Comparison of ENCODE assay signal across 8 mouse cellular contexts in the genomic region with DNA sequence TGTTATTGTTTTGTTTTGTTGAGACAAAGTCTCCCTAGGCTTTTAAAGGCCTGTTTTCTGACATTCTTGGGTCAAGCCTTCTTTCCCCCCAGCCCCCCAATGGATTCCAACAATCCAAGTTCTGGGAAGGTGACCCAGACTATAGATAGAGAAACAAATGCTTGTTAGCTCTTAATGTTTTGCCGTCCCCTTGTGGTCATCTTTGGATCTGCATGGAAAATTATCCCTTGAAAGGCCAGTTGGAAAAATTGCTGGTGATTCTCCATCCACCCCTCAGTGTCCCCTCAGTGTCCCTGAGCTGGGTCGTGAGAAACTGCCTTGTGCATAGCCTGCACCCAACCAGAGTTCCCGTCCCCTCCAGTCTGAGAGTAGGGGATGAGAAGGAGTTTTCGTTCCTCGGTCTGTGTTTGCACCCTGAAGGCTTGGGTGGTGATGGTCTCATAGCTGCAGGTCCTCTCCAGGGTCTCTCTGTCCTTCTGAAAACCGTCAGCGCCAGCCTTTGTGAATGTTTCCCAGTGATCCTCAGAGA. TPM values are rescaled to one million over a fixed set of nuclear protein-coding genes. Genes with fewer than 3 reads are reported as not detected.
A peak's percentile ranks its signal among the peaks of the same experiment; 100 is the strongest.
DNase-seq lines count a peak whose midpoint lies in the region; ATAC-seq and TF ChIP-seq lines count a peak whose summit lies in the region.

No protein-coding gene starts in this region.

- TF ChIP-seq CTCF in stomach, postnatal 0 days (IDR thresholded peaks at IDR 0.05; ENCODE audit: low read depth), result peak; percentile 96

- no peak overlapping the region for H3K4me2 ChIP-seq in forebrain, embryonic 14.5 days (ENCODE audit: low read length)
- H3K4me2 ChIP-seq in forebrain, embryonic 11.5 days (ENCODE audit: low read depth, low read length, severe bottlenecking), result no peak overlapping the region
- no peak overlapping the region for H3K4me2 ChIP-seq in midbrain, embryonic 11.5 days
- no peak overlapping the region for H3K4me2 ChIP-seq in stomach, postnatal 0 days (replicated peaks; ENCODE audit: low read depth)

- TF ChIP-seq EP300 in stomach, postnatal 0 days (optimal IDR thresholded peaks at IDR 0.05), result no peak

- no peak overlapping the region for H3K4me3 ChIP-seq in forebrain, embryonic 14.5 days (ENCODE audit: low read depth, low read length)
- no peak overlapping the region for H3K4me3 ChIP-seq in forebrain, embryonic 11.5 days (ENCODE audit: low read depth, low read length)
- no peak overlapping the region for H3K4me3 ChIP-seq in midbrain, embryonic 11.5 days (ENCODE audit: low read depth, low read length)
- no peak overlapping the region for H3K4me3 ChIP-seq in midbrain, embryonic 10.5 days
- H3K4me3 ChIP-seq in stomach, postnatal 0 days (ENCODE audit: low read depth, low read length), result no peak overlapping the region

- peaks cover 22% of the 10 kb centered on the region for H3K36me3 ChIP-seq in forebrain, embryonic 14.5 days (ENCODE audit: control insufficient read depth, insufficient read depth, low read length)
- no peaks in the 10 kb centered on the region; the same call in 1 of the 2 replicates for H3K36me3 ChIP-seq in forebrain, embryonic 11.5 days (ENCODE audit: control insufficient read depth, insufficient read depth, low read length)
- peaks cover 4% of the 10 kb centered on the region for H3K36me3 ChIP-seq in midbrain, embryonic 11.5 days (ENCODE audit: control insufficient read depth, insufficient read depth, low read length)
- peaks cover 23% of the 10 kb centered on the region for H3K36me3 ChIP-seq in midbrain, embryonic 10.5 days
- H3K36me3 ChIP-seq in stomach, postnatal 0 days (ENCODE audit: control insufficient read depth, insufficient read depth, low read length), result no peaks in the 10 kb centered on the region

- H3K4me1 ChIP-seq in forebrain, embryonic 14.5 days (ENCODE audit: control insufficient read depth, insufficient read depth, low read length), result peaks cover 3% of the 10 kb centered on the region; the same call in 1 of the 2 replicates
- no peaks in the 10 kb centered on the region; the same call in 1 of the 2 replicates for H3K4me1 ChIP-seq in forebrain, embryonic 11.5 days (replicated peaks; ENCODE audit: control insufficient read depth, insufficient read depth, low read length)
- H3K4me1 ChIP-seq in midbrain, embryonic 11.5 days (ENCODE audit: control insufficient read depth, insufficient read depth, low read length), result peaks cover 7% of the 10 kb centered on the region; the same call in 1 of the 2 replicates
- peaks cover 21% of the 10 kb centered on the region for H3K4me1 ChIP-seq in midbrain, embryonic 10.5 days
- H3K4me1 ChIP-seq in stomach, postnatal 0 days (replicated peaks; ENCODE audit: control insufficient read depth, insufficient read depth), result no peaks in the 10 kb centered on the region

- 48% methylated on average over 7 of the region's 7 CpGs for WGBS in forebrain, embryonic 14.5 days
- WGBS in forebrain, embryonic 11.5 days, result 50% methylated on average over 7 of the region's 7 CpGs
- WGBS in midbrain, embryonic 11.5 days, result 54% methylated on average over 7 of the region's 7 CpGs
- 59% methylated on average over 7 of the region's 7 CpGs for WGBS in midbrain, embryonic 10.5 days
- 47% methylated on average over 7 of the region's 7 CpGs for WGBS in stomach, postnatal 0 days

- H3K9ac ChIP-seq in forebrain, embryonic 14.5 days (ENCODE audit: low read length), result no peak overlapping the region
- H3K9ac ChIP-seq in forebrain, embryonic 11.5 days (ENCODE audit: low read length), result no peak overlapping the region
- no peak overlapping the region for H3K9ac ChIP-seq in midbrain, embryonic 11.5 days (ENCODE audit: low read length)
- H3K9ac ChIP-seq in stomach, postnatal 0 days (ENCODE audit: low read length), result no peak overlapping the region

- no peak overlapping the region for H3K27ac ChIP-seq in forebrain, embryonic 14.5 days (ENCODE audit: low read depth, low read length)
- no peak overlapping the region for H3K27ac ChIP-seq in forebrain, embryonic 11.5 days (ENCODE audit: low read depth, low read length)
- H3K27ac ChIP-seq in midbrain, embryonic 11.5 days (ENCODE audit: low read depth, low read length), result no peak overlapping the region
- no peak overlapping the region for H3K27ac ChIP-seq in midbrain, embryonic 10.5 days (replicated peaks)
- no peak overlapping the region for H3K27ac ChIP-seq in stomach, postnatal 0 days (replicated peaks)

- H3K27me3 ChIP-seq in forebrain, embryonic 14.5 days (replicated peaks; ENCODE audit: control insufficient read depth, insufficient read depth, low read length), result no peaks in the 10 kb centered on the region
- no peaks in the 10 kb centered on the region for H3K27me3 ChIP-seq in forebrain, embryonic 11.5 days (ENCODE audit: control insufficient read depth, insufficient read depth, low read length)
- H3K27me3 ChIP-seq in midbrain, embryonic 11.5 days (ENCODE audit: control insufficient read depth, insufficient read depth, low read length), result peaks cover 2% of the 10 kb centered on the region; the same call in 1 of the 2 replicates
- peaks cover 21% of the 10 kb centered on the region for H3K27me3 ChIP-seq in midbrain, embryonic 10.5 days (ENCODE audit: low read depth, poor library complexity, severe bottlenecking)
- H3K27me3 ChIP-seq in stomach, postnatal 0 days (ENCODE audit: control insufficient read depth, insufficient read depth, low read length), result no peaks in the 10 kb centered on the region

- H3K9me3 ChIP-seq in forebrain, embryonic 14.5 days (replicated peaks; ENCODE audit: control insufficient read depth, low read length), result no peaks in the 10 kb centered on the region
- no peaks in the 10 kb centered on the region; the same call in 1 of the 2 replicates for H3K9me3 ChIP-seq in forebrain, embryonic 11.5 days (ENCODE audit: control insufficient read depth, low read length)
- no peaks in the 10 kb centered on the region for H3K9me3 ChIP-seq in midbrain, embryonic 11.5 days (ENCODE audit: control insufficient read depth, low read length)
- H3K9me3 ChIP-seq in midbrain, embryonic 10.5 days (replicated peaks), result 0 out of 2 replicates have a peak, but pooled peaks cover 8% of the 10 kb centered on the region
- H3K9me3 ChIP-seq in stomach, postnatal 0 days (ENCODE audit: control insufficient read depth, low read length), result no peaks in the 10 kb centered on the region

- ATAC-seq in forebrain, embryonic 14.5 days, result no peak
- no peak for ATAC-seq in forebrain, embryonic 11.5 days (replicated peaks; ENCODE audit: low FRiP score)
- ATAC-seq in midbrain, embryonic 11.5 days (ENCODE audit: low FRiP score), result no peak
- no peak for ATAC-seq in stomach, postnatal 0 days (ENCODE audit: low FRiP score, low TSS enrichment)
- ATAC-seq in activated CD4-positive, CD25-positive, alpha-beta regulatory T cell, adult 4 months, result no peak

- peak; percentile 84 for DNase-seq in forebrain, embryonic 14.5 days (ENCODE audit: low spot score)
- no peak for DNase-seq in forebrain, embryonic 11.5 days (ENCODE audit: low spot score)
- DNase-seq in midbrain, embryonic 11.5 days (ENCODE audit: low spot score, missing footprints), result peak; percentile 90
- DNase-seq in midbrain, embryonic 10.5 days (ENCODE audit: low spot score), result no peak
- peak; percentile 60 for DNase-seq in cerebellum, adult 8-10 months
- DNase-seq in kidney, postnatal 25 days, result peak; percentile 32 to 86
- peak; percentile 42 for DNase-seq in stomach, postnatal 0 days (ENCODE audit: low spot score)

RNA-seq across cellular contexts. Expression of gene Gpr4, which starts 3.3 kb away (rescaled TPM):
- 1.8 and 2.3 TPM in 2 replicates for polyA plus RNA-seq in forebrain, embryonic 14.5 days (2014; fragmentation: Nextera tagmentation; extraction: Ambion mirVana)
- 1.6 and 2.5 TPM in 2 replicates for polyA plus RNA-seq in forebrain, embryonic 11.5 days (2014; fragmentation: Nextera tagmentation; extraction: Ambion mirVana)
- 1.5 and 1.7 TPM in 2 replicates for polyA plus RNA-seq in midbrain, embryonic 11.5 days (2014; fragmentation: Nextera tagmentation; extraction: Ambion mirVana)
- 2.4 and 2.6 TPM in 2 replicates for polyA plus RNA-seq in midbrain, embryonic 10.5 days (2016; fragmentation: Nextera tagmentation; extraction: Ambion mirVana)
- polyA plus RNA-seq in stomach, postnatal 0 days (2015; fragmentation: Nextera tagmentation; extraction: Ambion mirVana), result 0.85 and 1.3 TPM in 2 replicates
- polyA plus RNA-seq in activated CD4-positive, CD25-positive, alpha-beta regulatory T cell, adult 4 months (2017; shearing (Covaris generic)), result under 1 TPM in 1 of 2 experiments, not detected in 1; 0.30 TPM

RNA-seq across cellular contexts. Expression of gene Opa3, which starts 19.1 kb away (rescaled TPM):
- polyA plus RNA-seq in forebrain, embryonic 14.5 days (2014; fragmentation: Nextera tagmentation; extraction: Ambion mirVana), result 42.5 TPM in 2 replicates
- 54.1 and 59.8 TPM in 2 replicates for polyA plus RNA-seq in forebrain, embryonic 11.5 days (2014; fragmentation: Nextera tagmentation; extraction: Ambion mirVana)
- polyA plus RNA-seq in midbrain, embryonic 11.5 days (2014; fragmentation: Nextera tagmentation; extraction: Ambion mirVana), result 42.4 and 44.0 TPM in 2 replicates
- 51.0 and 51.9 TPM in 2 replicates for polyA plus RNA-seq in midbrain, embryonic 10.5 days (2016; fragmentation: Nextera tagmentation; extraction: Ambion mirVana)
- polyA plus RNA-seq in stomach, postnatal 0 days (2015; fragmentation: Nextera tagmentation; extraction: Ambion mirVana), result 20.3 and 20.7 TPM in 2 replicates
- polyA plus RNA-seq in activated CD4-positive, CD25-positive, alpha-beta regulatory T cell, adult 4 months (2017; shearing (Covaris generic)), result 10 to 100 TPM; 16.6 to 16.9 TPM

RNA-seq across cellular contexts. Expression of gene Eml2, which starts 32.8 kb away (rescaled TPM):
- polyA plus RNA-seq in forebrain, embryonic 14.5 days (2014; fragmentation: Nextera tagmentation; extraction: Ambion mirVana), result 3.4 TPM in 2 replicates
- 2.0 and 2.1 TPM in 2 replicates for polyA plus RNA-seq in forebrain, embryonic 11.5 days (2014; fragmentation: Nextera tagmentation; extraction: Ambion mirVana)
- polyA plus RNA-seq in midbrain, embryonic 11.5 days (2014; fragmentation: Nextera tagmentation; extraction: Ambion mirVana), result 1.5 and 1.9 TPM in 2 replicates
- 4.3 and 4.8 TPM in 2 replicates for polyA plus RNA-seq in midbrain, embryonic 10.5 days (2016; fragmentation: Nextera tagmentation; extraction: Ambion mirVana)
- 8.4 and 8.8 TPM in 2 replicates for polyA plus RNA-seq in stomach, postnatal 0 days (2015; fragmentation: Nextera tagmentation; extraction: Ambion mirVana)
- 10 to 100 TPM in 1 of 2 experiments, 1 to 10 TPM in 1; 5.2 to 16.9 TPM for polyA plus RNA-seq in activated CD4-positive, CD25-positive, alpha-beta regulatory T cell, adult 4 months (2017; shearing (Covaris generic))

RNA-seq across cellular contexts. Expression of gene Gipr, which starts 43.1 kb away (rescaled TPM):
- 4.8 and 8.2 TPM in 2 replicates for polyA plus RNA-seq in forebrain, embryonic 14.5 days (2014; fragmentation: Nextera tagmentation; extraction: Ambion mirVana)
- 0.56 and 0.75 TPM in 2 replicates for polyA plus RNA-seq in forebrain, embryonic 11.5 days (2014; fragmentation: Nextera tagmentation; extraction: Ambion mirVana)
- 0.58 and 0.75 TPM in 2 replicates for polyA plus RNA-seq in midbrain, embryonic 11.5 days (2014; fragmentation: Nextera tagmentation; extraction: Ambion mirVana)
- 0.60 and 1.5 TPM in 2 replicates for polyA plus RNA-seq in midbrain, embryonic 10.5 days (2016; fragmentation: Nextera tagmentation; extraction: Ambion mirVana)
- 0.22 and 0.27 TPM in 2 replicates for polyA plus RNA-seq in stomach, postnatal 0 days (2015; fragmentation: Nextera tagmentation; extraction: Ambion mirVana)
- polyA plus RNA-seq in activated CD4-positive, CD25-positive, alpha-beta regulatory T cell, adult 4 months (2017; shearing (Covaris generic)), result not detected

RNA-seq across cellular contexts. Expression of gene Snrpd2, which starts 59.5 kb away (rescaled TPM):
- polyA plus RNA-seq in forebrain, embryonic 14.5 days (2014; fragmentation: Nextera tagmentation; extraction: Ambion mirVana), result 141 and 155 TPM in 2 replicates
- 154 and 158 TPM in 2 replicates for polyA plus RNA-seq in forebrain, embryonic 11.5 days (2014; fragmentation: Nextera tagmentation; extraction: Ambion mirVana)
- 156 and 160 TPM in 2 replicates for polyA plus RNA-seq in midbrain, embryonic 11.5 days (2014; fragmentation: Nextera tagmentation; extraction: Ambion mirVana)
- polyA plus RNA-seq in midbrain, embryonic 10.5 days (2016; fragmentation: Nextera tagmentation; extraction: Ambion mirVana), result 168 and 180 TPM in 2 replicates
- polyA plus RNA-seq in stomach, postnatal 0 days (2015; fragmentation: Nextera tagmentation; extraction: Ambion mirVana), result 96.9 and 103 TPM in 2 replicates
- 10 to 100 TPM; 85.2 to 96.5 TPM for polyA plus RNA-seq in activated CD4-positive, CD25-positive, alpha-beta regulatory T cell, adult 4 months (2017; shearing (Covaris generic))

Comparison
In these comparisons a context has a peak if more than half of its experiments do, and no peak if none do; other contexts are left out.
1. DNase-seq: peak in forebrain, embryonic 14.5 days (single experiment), midbrain, embryonic 11.5 days (single experiment), cerebellum, adult 8-10 months (single experiment), kidney, postnatal 25 days (2 of 2) and stomach, postnatal 0 days (single experiment); none in forebrain, embryonic 11.5 days (single experiment) and midbrain, embryonic 10.5 days (single experiment).